Mouse (Mus musculus): ENCODE data around the gene Cenpb.

GRCm38 (mm10) chr2:131128211-131128610 is 51.7 kb downstream of the Cenpb start:
- TF ChIP-seq POLR2A (IDR thresholded peaks at IDR 0.05; ENCODE audit: insufficient read length, low read depth) = no peak
- no peak for TF ChIP-seq E2F4 (IDR thresholded peaks at IDR 0.05; ENCODE audit: insufficient read depth)
- TF ChIP-seq TCF12 (IDR thresholded peaks at IDR 0.05; ENCODE audit: insufficient read depth, poor library complexity, severe bottlenecking) = no peak
- TF ChIP-seq USF1 (IDR thresholded peaks at IDR 0.05; ENCODE audit: low read depth) = no peak
- TF ChIP-seq CEBPB (IDR thresholded peaks at IDR 0.05; ENCODE audit: insufficient read depth, poor library complexity, severe bottlenecking) = no peak
- TF ChIP-seq MYOD1 (IDR thresholded peaks at IDR 0.05; ENCODE audit: control insufficient read depth in 1 of 3, insufficient read length in 2 of 3, low read depth in 2 of 3) = no peak
- no peak for TF ChIP-seq MYOG (IDR thresholded peaks at IDR 0.05; ENCODE audit: control insufficient read depth in 1 of 3, insufficient read depth in 1 of 3, insufficient read length in 2 of 3, low read depth in 2 of 3)
- no peak for TF ChIP-seq MAX (IDR thresholded peaks at IDR 0.05; ENCODE audit: low read depth)
- TF ChIP-seq POLR2AphosphoS2 (IDR thresholded peaks at IDR 0.05; ENCODE audit: insufficient read length, low read depth) = no peak
- no peak for TF ChIP-seq REST (IDR thresholded peaks at IDR 0.05; ENCODE audit: insufficient read depth, insufficient read length)
- no peak for TF ChIP-seq SRF (IDR thresholded peaks at IDR 0.05; ENCODE audit: control insufficient read depth, insufficient read length, low read depth)
- no peak for TF ChIP-seq TCF3 (IDR thresholded peaks at IDR 0.05; ENCODE audit: insufficient read length, low read depth)

Data from myocyte (in vitro differentiated cells).